Mouse (Mus musculus) heart, postnatal 0 days (tissue): Measurements from ENCODE around the gene Tmem104. TPM values are rescaled to one million over a fixed set of nuclear protein-coding genes. Genes with fewer than 3 reads are reported as not detected.

ENCODE experiments used
- ATAC-seq: fragments of 200-750 bp; cut with Nextera tagmentation; 2 replicates; pipeline ENCODE4 v1.8.0; 2017; ENCODE audit warnings: low read depth, moderate number of reproducible peaks, moderate library complexity; ENCODE audit not compliant: insufficient read depth
- DNase-seq: peaks from one replicate; pipeline ENCODE4 v3.0.0-alpha.2; 2016; ENCODE audit warnings: low spot score
- H3K27ac ChIP-seq: fragments of 300-500 bp; sonication (generic); 2 replicates; pipeline ENCODE4 v1.5.1; 2014; ENCODE audit warnings: low read depth, mild to moderate bottlenecking
- H3K27me3 ChIP-seq: fragments of 300-500 bp; sonication (generic); 2 replicates; pipeline ENCODE4 v1.6.1; 2014; ENCODE audit warnings: low read length, mixed read lengths; ENCODE audit not compliant: control insufficient read depth, insufficient read depth
- H3K36me3 ChIP-seq: fragments of 300-500 bp; sonication (generic); replicated peaks from 2 replicates; pipeline ENCODE4 v1.6.1; 2014; ENCODE audit warnings: low read length, mixed read lengths; ENCODE audit not compliant: control insufficient read depth, insufficient read depth
- H3K4me1 ChIP-seq: fragments of 300-500 bp; sonication (generic); 2 replicates; pipeline ENCODE4 v1.6.1; 2014; ENCODE audit warnings: antibody characterized with exemption; ENCODE audit not compliant: control insufficient read depth, insufficient read depth
- H3K4me2 ChIP-seq: fragments of 300-500 bp; sonication (generic); 2 replicates; pipeline ENCODE4 v1.6.1; 2014; ENCODE audit warnings: low read depth, mild to moderate bottlenecking, low read length, moderate library complexity
- H3K4me3 ChIP-seq: fragments of 300-500 bp; sonication (generic); 2 replicates; pipeline ENCODE4 v1.5.1; 2014; ENCODE audit warnings: low read depth, low read length
- H3K9ac ChIP-seq: fragments of 300-500 bp; sonication (generic); replicated peaks from 2 replicates; pipeline ENCODE4 v1.6.1; 2014; ENCODE audit warnings: low read depth, low read length, mixed read lengths
- H3K9me3 ChIP-seq: fragments of 300-500 bp; sonication (generic); replicated peaks from 2 replicates; pipeline ENCODE4 v1.6.1; 2016; ENCODE audit warnings: low read length; ENCODE audit not compliant: control insufficient read depth
- CTCF ChIP-seq: IDR thresholded peaks from 2 replicates; pipeline ENCODE4 v1.5.1; 2016; ENCODE audit warnings: antibody characterized with exemption, control low read depth, low read depth
- EP300 ChIP-seq: IDR thresholded peaks from 2 replicates; pipeline ENCODE4 v1.6.1; 2016; ENCODE audit warnings: antibody characterized with exemption, low read depth
- WGBS: fragments of 180-500 bp; shearing (Covaris S2); extraction: QIAGEN DNeasy Blood & Tissue Kit; methylation state at CpG from one replicate; pipeline ENCODE4 v1.1.7; 2014; 5-methylcytosine and 5-hydroxymethylcytosine counted together
- polyA plus RNA-seq: library from polyadenylated mRNA; unstranded; fragments of >200 nt; fragmentation: Nextera tagmentation; extraction: Ambion mirVana; gene quantifications from 2 replicates; pipeline ENCODE4 v1.2.1, GENCODE M21; 2015
- total RNA-seq: library from RNA; depleted of rRNA; stranded (reverse); fragments of >200 nt; gene quantifications from 2 replicates; pipeline ENCODE4 v1.2.3, GENCODE M21; 2014; ENCODE audit warnings: low replicate concordance

Tmem104 gene
- total and polyA plus RNA-seq, 2 experiments from 2014 or later: 4.1 to 6.4 TPM

- no peaks in the 10 kb centered on the region for H3K9me3 ChIP-seq
- TF ChIP-seq CTCF: no peak
- no peak for TF ChIP-seq EP300
- no peaks in the 10 kb centered on the region for H3K36me3 ChIP-seq
- peak overlapping the region; percentile 74 for H3K27ac ChIP-seq
- no peak overlapping the region for H3K4me3 ChIP-seq
- WGBS: 13% methylated on average over 5 of the region's 5 CpGs
- DNase-seq: peak; percentile 73
- peaks cover 69% of the 10 kb centered on the region for H3K4me1 ChIP-seq
- no peaks in the 10 kb centered on the region for H3K27me3 ChIP-seq
- ATAC-seq: peak; percentile 72
- peak overlapping the region; percentile 37 for H3K4me2 ChIP-seq
- H3K9ac ChIP-seq: no peak overlapping the region
These were observed 35.3 kb downstream of the Tmem104 start for GRCm38 (mm10) chr11:115222570-115222969.

GRCm38 (mm10) chr11:115223451-115223850, 36.2 kb downstream of the Tmem104 start:
- Histone ChIP-seq H3K4me2 (no peak overlapping the region), H3K36me3 (no peaks in the 10 kb centered on the region), H3K27ac (no peak overlapping the region), H3K27me3 (no peaks in the 10 kb centered on the region), H3K4me1 (peaks cover 61% of the 10 kb centered on the region), H3K9me3 (no peaks in the 10 kb centered on the region), H3K9ac (no peak overlapping the region), H3K4me3 (no peak overlapping the region)
- no peak for ATAC-seq
- TF ChIP-seq EP300 (no peak), CTCF (no peak)
- no peak for DNase-seq
- 44% methylated on average over 11 of the region's 11 CpGs for WGBS

DNA sequence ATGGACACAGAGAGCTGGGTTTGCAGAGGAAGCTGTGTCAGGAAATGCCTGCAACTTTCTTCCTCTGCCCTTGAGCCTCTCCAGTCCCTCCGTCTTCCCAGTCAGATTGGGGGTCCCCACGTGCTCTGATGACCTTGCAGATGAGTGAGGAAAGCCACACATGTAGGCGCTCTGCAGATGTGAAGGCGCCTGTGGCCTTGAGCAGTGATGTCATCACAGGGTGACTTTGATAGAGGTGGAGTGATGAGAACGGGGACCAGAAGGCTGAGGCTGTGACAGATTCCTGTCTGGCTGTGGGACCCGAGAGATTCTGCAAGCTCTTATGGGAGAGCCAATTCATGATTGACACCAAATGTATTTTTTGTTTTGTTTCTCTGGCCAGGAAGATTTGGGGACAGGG, 36.6 kb downstream of the Tmem104 start:
- no peaks in the 10 kb centered on the region for H3K36me3 ChIP-seq
- ATAC-seq (no peak), DNase-seq (peak; percentile 28)
- H3K27ac ChIP-seq: no peak overlapping the region
- TF ChIP-seq EP300: no peak
- no peak for TF ChIP-seq CTCF
- peaks cover 57% of the 10 kb centered on the region for H3K4me1 ChIP-seq
- no peaks in the 10 kb centered on the region for H3K27me3 ChIP-seq
- no peaks in the 10 kb centered on the region for H3K9me3 ChIP-seq
- no peak overlapping the region for H3K4me3 ChIP-seq
- WGBS: 20% methylated on average over 6 of the region's 6 CpGs
- H3K4me2 ChIP-seq: no peak overlapping the region
- H3K9ac ChIP-seq: no peak overlapping the region

DNA sequence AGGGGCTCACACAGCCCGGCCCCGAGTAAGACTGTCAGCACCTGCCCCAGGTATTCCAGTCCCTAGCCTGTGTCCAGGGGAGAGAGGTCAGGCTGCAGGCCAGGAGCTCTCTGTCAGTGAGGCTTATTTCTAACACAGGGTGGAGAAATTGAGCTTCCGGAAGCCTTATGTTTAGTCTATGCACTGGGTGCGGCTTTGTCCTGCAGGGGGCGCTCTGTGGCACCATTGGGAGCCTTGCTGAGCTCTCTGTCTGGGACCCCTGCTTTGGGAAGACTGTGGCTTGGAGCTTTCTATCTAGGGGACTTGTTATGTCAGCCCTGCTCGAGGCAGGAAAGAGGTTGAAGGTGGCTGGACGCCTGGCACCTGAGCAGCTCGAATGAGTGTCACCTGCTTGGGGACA, 37.6 kb downstream of the Tmem104 start:
- Histone ChIP-seq H3K4me1 (peaks cover 56% of the 10 kb centered on the region), H3K27me3 (no peaks in the 10 kb centered on the region), H3K27ac (no peak overlapping the region), H3K36me3 (no peaks in the 10 kb centered on the region), H3K4me3 (no peak overlapping the region), H3K9me3 (no peaks in the 10 kb centered on the region), H3K9ac (no peak overlapping the region), H3K4me2 (no peak overlapping the region)
- TF ChIP-seq CTCF (peak; percentile 62), EP300 (no peak)
- ATAC-seq: no peak
- WGBS: 50% methylated on average over 8 of the region's 8 CpGs
- DNase-seq: peak; percentile 33

- no peak for DNase-seq
- Histone ChIP-seq H3K4me2 (no peak overlapping the region), H3K4me3 (no peak overlapping the region), H3K27ac (no peak overlapping the region), H3K9me3 (no peaks in the 10 kb centered on the region), H3K9ac (no peak overlapping the region), H3K4me1 (peaks cover 56% of the 10 kb centered on the region), H3K36me3 (no peaks in the 10 kb centered on the region), H3K27me3 (no peaks in the 10 kb centered on the region)
- ATAC-seq: no peak
- WGBS: 83% methylated on average over 6 of the region's 6 CpGs
- TF ChIP-seq CTCF (no peak), EP300 (no peak)
These were observed 38.0 kb downstream of the Tmem104 start for GRCm38 (mm10) chr11:115225301-115225700.

DNA sequence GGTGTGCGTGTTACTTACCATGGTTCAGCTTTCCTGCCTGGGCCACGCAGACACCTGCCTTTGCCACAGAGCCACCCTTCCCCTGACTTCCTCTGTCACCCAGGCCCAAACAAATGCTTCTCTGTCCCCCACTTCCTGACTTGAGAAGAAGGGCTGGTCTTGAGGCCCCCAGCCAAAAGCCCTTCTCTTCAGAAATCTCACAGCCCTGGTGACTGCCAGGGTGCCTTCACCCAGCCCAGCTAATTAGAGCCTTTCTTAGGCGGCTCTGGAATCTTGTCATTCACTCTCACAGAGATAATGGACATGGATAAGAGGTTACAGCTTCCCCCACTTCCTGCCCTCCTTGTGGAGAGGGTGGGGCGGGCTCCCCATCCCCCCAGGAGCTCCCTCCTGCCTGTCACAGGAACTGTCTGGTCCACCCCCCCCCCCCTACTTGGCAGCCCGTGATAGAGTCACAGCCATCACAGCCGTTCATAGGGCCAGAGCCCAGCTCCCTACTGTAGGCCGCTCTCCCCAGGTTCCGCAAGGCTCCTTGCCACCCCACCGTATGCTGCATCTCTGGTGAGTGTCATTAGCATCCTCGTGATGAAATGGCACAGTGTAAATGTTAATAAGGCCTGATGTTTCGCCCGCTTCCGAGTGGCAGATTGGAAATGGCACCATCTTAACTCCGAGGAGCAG, 39.7 kb downstream of the Tmem104 start:
- Histone ChIP-seq H3K27me3 (no peaks in the 10 kb centered on the region), H3K27ac (peak overlapping the region; percentile 32; the same call in 1 of the 2 replicates), H3K4me2 (no peak overlapping the region), H3K36me3 (no peaks in the 10 kb centered on the region), H3K9ac (no peak overlapping the region), H3K4me3 (no peak overlapping the region), H3K9me3 (no peaks in the 10 kb centered on the region), H3K4me1 (peaks cover 50% of the 10 kb centered on the region)
- 50% methylated on average over 14 of the region's 14 CpGs for WGBS
- DNase-seq: no peak
- no peak for ATAC-seq
- TF ChIP-seq CTCF (no peak), EP300 (no peak)
